ENCODE assay signal across 21 mouse cellular contexts in the genomic region with DNA sequence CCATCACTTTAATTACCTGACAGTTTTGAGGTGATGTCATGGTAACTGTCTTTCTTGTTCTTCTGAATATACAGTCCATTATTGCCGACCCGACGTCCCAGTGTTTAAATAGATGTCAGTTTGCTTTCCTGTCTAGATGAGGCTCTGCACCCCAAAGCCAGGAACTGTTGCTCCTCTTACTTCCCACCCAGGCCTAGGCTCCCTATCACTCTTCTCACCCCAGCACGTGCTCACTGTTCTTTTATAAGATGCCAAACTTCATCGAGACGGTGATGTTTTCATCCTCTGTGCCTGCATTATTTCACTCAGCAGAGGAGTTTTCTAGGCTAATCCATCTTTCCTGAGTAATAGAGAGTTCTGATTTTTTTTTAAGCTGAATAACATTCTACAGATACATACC.
"Had no signal": no experiment of that assay in that cellular context is flagged by ENCODE, and none has a peak within 500 bp of the region (broad histone marks: within the 10 kb centered on the region; RNA-seq: fewer than 3 reads in every experiment).

No protein-coding gene starts in this region.

- H3K9ac ChIP-seq: heart, embryonic 12.5 days; hindbrain, embryonic 12.5 days; hindbrain, embryonic 14.5 days; limb, embryonic 13.5 days; limb, embryonic 15.5 days had no signal

- ATAC-seq: forebrain, embryonic 16.5 days; hindbrain, embryonic 16.5 days; inflammation-experienced regulatory T-cells, adult 6 months had no signal

- H3K27me3 ChIP-seq: heart, embryonic 12.5 days; hindbrain, embryonic 12.5 days; limb, embryonic 13.5 days; limb, embryonic 15.5 days had no signal

- H3K4me2 ChIP-seq: heart, embryonic 12.5 days; hindbrain, embryonic 12.5 days; hindbrain, embryonic 14.5 days; limb, embryonic 13.5 days; limb, embryonic 15.5 days had no signal

- H3K36me3 ChIP-seq: heart, embryonic 10.5 days; heart, embryonic 12.5 days; hindbrain, embryonic 10.5 days; hindbrain, embryonic 12.5 days; limb, embryonic 13.5 days; limb, embryonic 15.5 days had no signal

- H3K4me1 ChIP-seq: hindbrain, embryonic 10.5 days; limb, embryonic 13.5 days; limb, embryonic 15.5 days had no signal

- H3K9me3 ChIP-seq: heart, embryonic 10.5 days; heart, embryonic 12.5 days; hindbrain, embryonic 10.5 days; hindbrain, embryonic 12.5 days; limb, embryonic 13.5 days; limb, embryonic 15.5 days had no signal

- H3K4me3 ChIP-seq: gastrocnemius, adult 2 months; heart, embryonic 10.5 days; heart, embryonic 12.5 days; hindbrain, embryonic 10.5 days; hindbrain, embryonic 12.5 days; layer of hippocampus, adult 2 months; left cerebral cortex, adult 2 months; limb, embryonic 13.5 days; limb, embryonic 15.5 days had no signal

- H3K27ac ChIP-seq: gastrocnemius, adult 2 months; heart, embryonic 10.5 days; hindbrain, embryonic 10.5 days; hindbrain, embryonic 12.5 days; hindbrain, embryonic 14.5 days; layer of hippocampus, adult 2 months; left cerebral cortex, adult 2 months; limb, embryonic 13.5 days; limb, embryonic 15.5 days had no signal

- DNase-seq: gastrocnemius, adult 2 months; gastrocnemius, postnatal 10 days; gastrocnemius, postnatal 25 days; heart, adult 18-20 months; heart, postnatal 10 days; heart, postnatal 4 days; kidney, postnatal 10 days; kidney, postnatal 25 days; left cerebral cortex, postnatal 4 days had no signal
